Mouse (Mus musculus): ENCODE results near the gene Gm10234. TPM values are rescaled to one million over a fixed set of nuclear protein-coding genes. Genes with fewer than 3 reads are reported as not detected.

The Gm10234 gene
- polyA plus RNA-seq, 1 experiment = not detected

DNA sequence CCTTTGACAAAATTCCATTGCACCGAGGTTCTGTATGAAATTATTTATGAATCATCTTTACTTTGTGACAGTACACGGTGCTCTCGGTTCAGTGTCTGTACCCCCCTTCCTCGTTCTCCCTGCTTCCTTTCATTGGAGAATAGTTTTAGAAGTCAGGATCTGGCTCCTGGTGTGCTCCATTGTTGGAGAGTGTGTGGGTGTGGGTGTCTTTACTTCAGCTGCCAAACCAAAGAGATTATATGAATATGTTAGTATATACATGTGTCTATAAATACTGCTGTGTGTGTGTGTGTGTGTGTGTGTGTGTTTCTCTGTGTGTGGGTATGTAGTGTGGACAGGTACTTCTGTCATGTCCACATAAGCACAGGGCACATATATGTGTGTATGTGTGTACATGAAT is 49.9 kb downstream of the Gm10234 start:
- H3K4me1 ChIP-seq (ENCODE audit: control insufficient read depth, insufficient read depth, low read length) = no peaks in the 10 kb centered on the region
- H3K9ac ChIP-seq (ENCODE audit: low read depth, poor library complexity, severe bottlenecking) = no peak overlapping the region
- no peaks in the 10 kb centered on the region for H3K9me3 ChIP-seq (replicated peaks; ENCODE audit: control insufficient read depth, insufficient read depth, low read length, poor library complexity, severe bottlenecking)
- no peak overlapping the region for H3K4me3 ChIP-seq (ENCODE audit: low read depth, low read length)
- no peaks in the 10 kb centered on the region for H3K36me3 ChIP-seq (ENCODE audit: control insufficient read depth, insufficient read depth, low read length, poor library complexity, severe bottlenecking)
- no peak overlapping the region for H3K27ac ChIP-seq (ENCODE audit: insufficient read depth, low read length)
- no peaks in the 10 kb centered on the region for H3K27me3 ChIP-seq (ENCODE audit: control insufficient read depth, insufficient read depth, low read length, poor library complexity, severe bottlenecking)
- TF ChIP-seq POLR2A (IDR thresholded peaks at IDR 0.05; ENCODE audit: insufficient read depth, low read length) (no peak), CTCF (IDR thresholded peaks at IDR 0.05; ENCODE audit: low read depth, low read length) (no peak), EP300 (IDR thresholded peaks at IDR 0.05; ENCODE audit: insufficient read depth, low read depth, low read length) (no peak)

Other genes with a start within 250 kb of the Gm10234 start
- gene Kbtbd8, start 204.9 kb upstream of the Gm10234 start, polyA plus RNA-seq (2011; ENCODE audit: insufficient read depth, insufficient read length, low read depth, missing spikeins) = 25.1 and 26.6 TPM in 2 replicates